Mouse (Mus musculus) liver, embryonic 16.5 days (tissue): ENCODE measurements around the gene Dnah14. TPM values are rescaled to one million over a fixed set of nuclear protein-coding genes. Genes with fewer than 3 reads are reported as not detected.
A peak's percentile ranks its signal among the peaks of the same experiment; 100 is the strongest.

Experiments
- ATAC-seq: fragments of 200-750 bp; cut with Nextera tagmentation; 2 replicates; pipeline ENCODE4 v1.8.0; 2017; ENCODE audit warnings: low read depth, mild to moderate bottlenecking, moderate number of reproducible peaks, moderate library complexity
- H3K27ac ChIP-seq: fragments of 300-500 bp; sonication (generic); 2 replicates; pipeline ENCODE4 v1.5.1; 2014; ENCODE audit warnings: mild to moderate bottlenecking, low read length
- H3K27me3 ChIP-seq: fragments of 300-500 bp; sonication (generic); 2 replicates; pipeline ENCODE4 v1.6.1; 2014; ENCODE audit warnings: low read depth, low read length, mixed read lengths; ENCODE audit not compliant: control insufficient read depth, insufficient read depth
- H3K36me3 ChIP-seq: fragments of 300-500 bp; sonication (generic); 2 replicates; pipeline ENCODE4 v1.6.1; 2014; ENCODE audit warnings: mild to moderate bottlenecking; ENCODE audit not compliant: control insufficient read depth, insufficient read depth
- H3K4me1 ChIP-seq: fragments of 300-500 bp; sonication (generic); 2 replicates; pipeline ENCODE4 v1.6.1; 2014; ENCODE audit warnings: low read depth, low read length, mixed read lengths; ENCODE audit not compliant: control insufficient read depth
- H3K4me2 ChIP-seq: fragments of 300-500 bp; sonication (generic); 2 replicates; pipeline ENCODE4 v1.6.1; 2014; ENCODE audit warnings: low read depth, low read length, mixed read lengths
- H3K4me3 ChIP-seq: fragments of 300-500 bp; sonication (generic); 2 replicates; pipeline ENCODE4 v1.5.1; 2014; ENCODE audit warnings: low read depth, mild to moderate bottlenecking, low read length
- H3K9ac ChIP-seq: fragments of 300-500 bp; sonication (generic); 2 replicates; pipeline ENCODE4 v1.6.1; 2014; ENCODE audit warnings: low read depth, low read length
- H3K9me3 ChIP-seq: fragments of 300-500 bp; sonication (generic); replicated peaks from 2 replicates; pipeline ENCODE4 v1.6.1; 2016; ENCODE audit warnings: low read length; ENCODE audit not compliant: control insufficient read depth
- WGBS: fragments of 180-500 bp; shearing (Covaris S2); extraction: QIAGEN DNeasy Blood & Tissue Kit; methylation state at CpG from one replicate; pipeline ENCODE4 v1.1.7; 2014; ENCODE audit not compliant: insufficient replicate concordance; 5-methylcytosine and 5-hydroxymethylcytosine counted together
- polyA plus RNA-seq: library from polyadenylated mRNA; unstranded; fragments of >200 nt; fragmentation: Nextera tagmentation; extraction: Ambion mirVana; gene quantifications from 2 replicates; pipeline ENCODE4 v1.2.1, GENCODE M21; 2015

Gene Dnah14
- polyA plus RNA-seq, 1 experiment from 2014 or later, result 2.3 TPM

DNA sequence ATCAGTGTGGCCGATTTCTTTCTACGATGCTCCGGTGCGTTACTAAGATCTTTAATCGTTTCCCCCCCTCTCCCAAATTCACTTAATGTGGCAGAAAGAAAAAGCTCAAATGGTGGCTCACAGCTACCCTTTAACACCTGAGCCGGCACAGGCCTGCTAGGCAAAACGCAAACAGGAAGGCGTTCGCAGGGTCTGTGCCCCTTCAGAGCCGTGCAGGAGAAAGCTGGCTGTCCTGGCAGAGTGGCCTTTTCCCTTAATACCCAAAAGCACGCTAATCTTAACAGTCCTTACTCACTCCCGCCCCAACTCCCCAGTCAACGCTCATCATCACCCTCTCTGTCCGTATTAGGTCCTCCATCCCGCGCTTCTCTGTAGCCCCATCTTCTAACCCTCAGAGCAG is 265.0 kb downstream of the Dnah14 start:
- H3K9ac ChIP-seq, result peak overlapping the region; percentile 97
- peak overlapping the region; percentile 76 for H3K4me2 ChIP-seq
- H3K36me3 ChIP-seq, result peaks cover 16% of the 10 kb centered on the region
- ATAC-seq, result no peak
- no peaks in the 10 kb centered on the region for H3K27me3 ChIP-seq
- no peaks in the 10 kb centered on the region for H3K9me3 ChIP-seq
- H3K27ac ChIP-seq, result peak overlapping the region; percentile 95
- WGBS, result under 1% methylated on average over 16 of the region's 16 CpGs
- H3K4me1 ChIP-seq, result peaks cover 31% of the 10 kb centered on the region
- H3K4me3 ChIP-seq, result peak overlapping the region; percentile 75

DNA sequence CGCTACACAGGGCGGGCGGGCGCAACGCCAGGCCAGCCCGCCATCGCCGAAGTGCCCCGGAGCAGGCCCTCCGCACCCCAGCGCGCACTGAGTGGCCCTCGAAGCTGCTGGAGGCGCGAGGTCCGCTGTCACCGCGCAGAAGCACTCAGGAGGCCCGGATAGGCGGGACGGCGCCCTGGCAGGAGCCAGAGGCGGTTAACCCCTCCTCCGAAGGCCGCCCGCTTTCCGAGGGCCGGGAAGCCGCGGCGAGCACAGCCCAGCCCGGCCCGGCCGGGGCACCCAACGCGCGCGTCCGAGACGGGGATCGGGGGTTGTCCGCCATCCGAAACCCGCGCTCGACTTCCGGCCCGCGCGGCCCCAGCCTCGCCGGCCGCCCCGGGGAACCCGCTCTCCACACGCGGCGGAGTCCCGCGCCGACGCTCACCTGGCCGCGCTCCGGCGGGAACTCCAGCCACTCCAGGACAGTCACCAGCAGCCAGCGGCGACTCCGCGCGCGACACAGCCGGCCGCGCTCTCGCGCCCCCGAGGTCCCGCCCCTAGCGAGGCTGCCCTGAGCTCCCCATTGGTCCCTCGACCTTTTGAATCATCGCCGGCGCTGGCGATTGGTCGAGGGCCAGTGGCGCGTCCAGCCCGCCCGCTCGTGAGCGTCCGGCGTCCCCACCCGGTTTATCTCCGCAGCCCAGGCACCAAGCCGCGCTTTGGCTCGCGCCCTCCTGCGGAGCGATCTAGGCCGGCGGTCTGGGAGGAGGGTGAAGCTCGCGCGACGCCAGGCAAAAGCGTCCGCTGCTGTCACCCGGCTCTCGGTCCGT is 265.7 kb downstream of the Dnah14 start:
- peak overlapping the region; percentile 83 for H3K4me2 ChIP-seq
- peak; percentile 96 for ATAC-seq
- H3K4me1 ChIP-seq, result peaks cover 31% of the 10 kb centered on the region
- WGBS, result under 1% methylated on average over 100 of the region's 113 CpGs
- H3K36me3 ChIP-seq, result peaks cover 9% of the 10 kb centered on the region
- H3K9ac ChIP-seq, result peak overlapping the region; percentile 97
- no peaks in the 10 kb centered on the region for H3K27me3 ChIP-seq
- H3K27ac ChIP-seq, result peak overlapping the region; percentile 98
- H3K4me3 ChIP-seq, result peak overlapping the region; percentile 75
- H3K9me3 ChIP-seq, result no peaks in the 10 kb centered on the region

DNA sequence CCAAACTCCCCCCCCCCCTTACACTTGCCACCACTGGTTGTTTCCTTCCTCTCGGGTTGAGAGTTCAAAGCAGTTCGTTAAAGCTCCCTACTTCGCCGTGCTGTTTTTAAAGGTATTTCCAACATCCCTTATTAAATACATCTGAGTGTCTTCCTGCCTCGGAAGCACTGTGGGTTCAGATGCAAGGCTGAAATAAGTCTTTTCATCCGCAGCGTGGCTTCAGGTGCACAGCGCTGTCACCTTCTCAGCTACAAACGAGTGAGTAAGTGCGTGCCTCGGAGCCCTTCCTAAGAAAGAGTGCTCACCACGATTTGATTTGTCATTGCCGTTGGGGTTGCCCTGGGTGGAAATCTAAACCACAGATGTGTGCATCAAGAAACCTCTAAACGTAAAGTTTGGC is 266.4 kb downstream of the Dnah14 start, which contains the start of gene Lbr:
Gene Lbr (minus strand): TSS at position 266 of the 400 bp plus-strand sequence.
- H3K36me3 ChIP-seq, result peaks cover 8% of the 10 kb centered on the region
- peak within 1 kb of the TSS; percentile 75 for H3K4me3 ChIP-seq
- peaks cover 31% of the 10 kb centered on the region for H3K4me1 ChIP-seq
- H3K4me2 ChIP-seq, result peak within 1 kb of the TSS; percentile 83
- ATAC-seq, result peak; percentile 17
- H3K9me3 ChIP-seq, result no peaks in the 10 kb centered on the region
- H3K27ac ChIP-seq, result peak within 1 kb of the TSS; percentile 98
- H3K27me3 ChIP-seq, result no peaks in the 10 kb centered on the region
- WGBS, result under 1% methylated on average over 14 of the region's 14 CpGs
- H3K9ac ChIP-seq, result peak within 1 kb of the TSS; percentile 97

DNA sequence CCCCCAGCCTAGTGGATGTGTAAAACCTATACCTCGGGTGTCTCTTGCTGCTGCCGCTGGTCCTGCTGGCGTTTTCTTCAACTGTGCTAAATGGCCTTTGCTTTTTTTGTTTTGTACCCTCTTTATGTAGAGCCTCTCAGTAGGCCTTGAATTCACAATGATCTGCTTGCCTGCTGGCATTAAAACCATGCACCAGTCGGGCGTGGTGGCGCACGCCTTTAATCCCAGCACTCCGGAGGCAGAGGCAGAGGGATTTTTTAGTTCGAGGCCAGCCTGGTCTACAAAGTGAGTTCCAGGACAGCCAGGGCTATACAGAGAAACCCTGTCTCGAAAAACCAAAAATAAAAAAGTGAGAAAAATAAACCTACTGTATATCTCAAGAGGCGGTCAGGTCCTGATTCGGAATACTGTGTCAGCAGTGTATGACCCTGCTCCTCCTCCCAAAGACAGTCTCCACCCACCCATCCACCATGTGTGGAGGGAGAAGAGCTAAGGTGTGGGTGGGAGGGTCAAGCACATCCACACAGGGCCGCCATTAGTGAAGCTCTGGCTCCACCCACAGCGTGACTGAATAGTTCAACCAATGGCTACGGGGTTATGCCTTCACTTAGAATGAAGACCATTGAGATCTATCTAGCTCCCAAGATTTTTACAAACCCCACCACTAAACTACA is 268.7 kb downstream of the Dnah14 start:
- Histone ChIP-seq H3K36me3 (no peaks in the 10 kb centered on the region), H3K4me2 (no peak overlapping the region), H3K4me1 (peaks cover 16% of the 10 kb centered on the region), H3K27me3 (no peaks in the 10 kb centered on the region), H3K9ac (no peak overlapping the region), H3K9me3 (no peaks in the 10 kb centered on the region), H3K4me3 (no peak overlapping the region), H3K27ac (no peak overlapping the region)
- ATAC-seq, result no peak
- 83% methylated on average over 15 of the region's 15 CpGs for WGBS

DNA sequence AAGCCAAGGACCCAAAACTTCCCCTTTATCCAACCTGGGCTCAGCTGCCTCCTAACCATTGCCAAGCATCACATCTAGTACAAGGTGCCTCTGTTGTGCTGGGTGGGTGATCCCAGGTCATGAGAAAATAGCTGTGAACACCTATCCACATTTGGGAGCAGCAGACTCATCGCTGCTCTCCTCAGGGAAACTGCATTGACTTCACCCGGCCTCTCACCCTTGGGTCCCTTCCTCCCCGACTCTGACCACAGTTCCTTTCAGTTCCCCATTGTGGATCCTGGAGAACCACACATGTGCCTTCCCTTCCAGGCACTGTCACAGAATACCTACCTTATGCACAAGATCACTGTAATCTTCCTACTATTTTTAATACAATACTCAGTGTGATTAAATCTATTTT is 269.4 kb downstream of the Dnah14 start:
- no peak for ATAC-seq
- H3K4me1 ChIP-seq, result peaks cover 12% of the 10 kb centered on the region
- 31% methylated on average over 3 of the region's 3 CpGs for WGBS
- no peaks in the 10 kb centered on the region for H3K36me3 ChIP-seq
- no peaks in the 10 kb centered on the region for H3K27me3 ChIP-seq
- H3K4me2 ChIP-seq, result no peak overlapping the region
- no peak overlapping the region for H3K27ac ChIP-seq
- H3K4me3 ChIP-seq, result no peak overlapping the region
- no peaks in the 10 kb centered on the region for H3K9me3 ChIP-seq
- no peak overlapping the region for H3K9ac ChIP-seq

GRCm38 (mm10) chr1:181847396-181847795 is 271.0 kb downstream of the Dnah14 start:
- no peak overlapping the region for H3K27ac ChIP-seq
- peaks cover 12% of the 10 kb centered on the region for H3K4me1 ChIP-seq
- H3K9me3 ChIP-seq, result no peaks in the 10 kb centered on the region
- ATAC-seq, result no peak
- no peak overlapping the region for H3K4me3 ChIP-seq
- WGBS, result 67% methylated on average over 3 of the region's 3 CpGs
- no peaks in the 10 kb centered on the region for H3K36me3 ChIP-seq
- no peak overlapping the region for H3K4me2 ChIP-seq
- H3K9ac ChIP-seq, result no peak overlapping the region
- H3K27me3 ChIP-seq, result peaks cover 3% of the 10 kb centered on the region; the same call in 1 of the 2 replicates

DNA sequence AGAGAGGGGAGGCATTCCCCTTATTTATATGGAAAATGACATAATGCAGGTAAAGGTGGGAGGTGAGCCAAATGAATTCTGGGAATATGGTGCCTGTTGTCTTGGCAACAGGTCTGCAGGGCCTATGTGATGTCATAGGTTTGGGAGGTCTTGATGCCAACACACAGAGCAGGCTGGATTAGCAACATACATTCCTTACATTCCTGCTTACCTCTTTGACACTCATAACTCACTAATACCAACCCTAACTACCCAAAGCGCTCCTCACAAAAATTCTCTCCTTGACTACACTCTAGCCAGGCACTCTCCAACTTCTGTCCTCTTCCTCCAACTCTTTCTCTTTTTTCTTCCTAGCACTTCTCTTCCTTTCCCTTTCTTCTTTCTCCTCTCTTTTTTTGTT is 271.9 kb downstream of the Dnah14 start:
- H3K9ac ChIP-seq, result no peak overlapping the region
- H3K27me3 ChIP-seq, result peaks cover 4% of the 10 kb centered on the region
- no peaks in the 10 kb centered on the region for H3K36me3 ChIP-seq
- 66% methylated on average over 1 of the region's 1 CpGs for WGBS
- H3K4me2 ChIP-seq, result no peak overlapping the region
- H3K9me3 ChIP-seq, result no peaks in the 10 kb centered on the region
- peaks cover 7% of the 10 kb centered on the region for H3K4me1 ChIP-seq
- no peak overlapping the region for H3K27ac ChIP-seq
- ATAC-seq, result no peak
- no peak overlapping the region for H3K4me3 ChIP-seq

GRCm38 (mm10) chr1:181850441-181850840 is 274.1 kb downstream of the Dnah14 start:
- Histone ChIP-seq H3K27me3 (peaks cover 8% of the 10 kb centered on the region), H3K9me3 (no peaks in the 10 kb centered on the region), H3K27ac (no peak overlapping the region), H3K4me2 (no peak overlapping the region), H3K4me1 (no peaks in the 10 kb centered on the region; the same call in none of the 2 replicates), H3K36me3 (no peaks in the 10 kb centered on the region), H3K9ac (no peak overlapping the region), H3K4me3 (no peak overlapping the region)
- WGBS, result 70% methylated on average over 4 of the region's 4 CpGs
- ATAC-seq, result no peak
